Mouse (Mus musculus): ENCODE data around the gene Serpinb9c.
"Not testable (repeated sequence)": the region's sequence is repeated elsewhere in the genome, so short reads cannot be mapped to it uniquely, and the experiment has no call there.

The Serpinb9c gene

DNA sequence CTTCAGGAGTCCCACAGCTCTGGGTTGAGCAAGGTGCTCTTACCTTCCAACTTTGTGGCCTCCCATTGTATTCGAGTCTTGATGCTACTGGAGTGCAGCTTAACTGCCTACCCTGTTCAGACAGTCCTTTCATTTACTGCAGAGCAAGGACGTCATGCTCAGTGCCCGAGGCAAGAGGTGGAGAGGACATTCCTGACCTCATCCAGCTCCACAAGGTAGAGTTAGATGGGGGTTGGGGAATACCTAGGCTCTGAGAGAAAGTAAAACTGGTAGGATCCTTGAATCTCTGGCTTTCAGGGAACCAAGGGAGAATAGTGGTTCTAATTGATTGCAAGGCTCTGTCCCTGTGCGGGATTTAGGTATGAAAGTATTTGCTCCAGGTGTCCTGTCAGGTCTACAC, at the start of gene Serpinb9c:
TSS of gene Serpinb9c (minus strand) at position 101 of the 400 bp plus-strand sequence.
- no peak for DNase-seq (ENCODE audit: extremely low spot score)

DNA sequence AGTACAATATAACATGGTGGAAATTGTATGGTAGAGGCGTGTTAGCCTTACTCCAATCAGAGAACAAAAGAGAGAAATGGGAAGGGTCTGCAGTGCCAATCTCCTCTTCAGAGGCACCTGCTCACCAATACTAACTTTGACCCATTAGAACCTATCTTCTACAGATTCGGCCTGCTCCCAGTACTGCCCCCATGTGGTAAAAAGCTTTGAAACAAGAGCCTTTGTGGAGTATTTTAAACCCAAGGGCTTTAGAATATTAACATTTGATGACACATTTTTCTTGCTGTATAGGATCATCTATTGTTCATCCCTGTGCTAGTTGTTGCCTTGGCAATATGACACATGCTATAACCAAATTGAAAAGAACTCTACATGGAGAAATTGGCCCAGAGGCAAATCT, 40.2 kb upstream of the Serpinb9c start:
- DNase-seq (ENCODE audit: extremely low spot score) = no peak

DNA sequence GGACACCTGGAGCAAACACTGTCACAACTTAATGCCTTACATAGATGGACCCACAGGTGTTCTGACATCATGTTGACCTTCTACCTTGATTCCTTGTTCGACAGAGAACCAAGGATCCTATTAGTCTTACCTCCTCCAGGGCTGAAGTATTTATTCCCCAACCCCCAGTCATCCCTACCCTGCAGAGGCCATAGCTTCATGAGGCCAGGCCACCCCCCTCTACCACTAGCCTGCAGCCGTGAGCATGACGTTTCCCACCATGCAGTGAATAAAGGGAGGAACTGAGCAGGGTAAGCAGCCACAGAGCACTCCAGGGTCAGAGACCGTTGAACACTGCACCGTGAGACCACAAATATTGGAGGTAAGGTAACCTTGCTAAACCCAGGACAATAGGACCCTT, 33.1 kb upstream of the Serpinb9c start, which contains the start of gene Serpinb9d:
TSS of gene Serpinb9d (plus strand) at position 301 of the 400 bp plus-strand sequence.
- no peak for DNase-seq (ENCODE audit: extremely low spot score)

DNA sequence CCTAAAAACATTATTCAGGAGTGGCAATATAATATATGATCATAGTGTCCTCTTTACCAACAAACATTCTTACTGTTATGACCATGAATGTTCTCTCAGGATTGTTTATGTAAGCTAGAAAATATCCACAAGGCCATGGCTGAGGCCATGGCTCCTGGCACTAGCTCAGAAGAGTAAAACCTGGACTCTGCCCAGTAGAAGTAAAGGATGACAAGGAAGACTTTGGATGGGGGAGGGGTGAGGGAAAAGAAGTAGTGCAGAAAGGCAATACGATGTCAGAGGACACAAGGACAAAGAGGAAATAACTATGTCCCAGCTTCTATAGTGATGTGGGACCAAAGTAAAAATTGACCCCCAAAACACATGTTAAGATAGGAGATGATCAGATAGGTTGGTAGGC, 30.9 kb upstream of the Serpinb9c start:
- DNase-seq (ENCODE audit: extremely low spot score) = not testable (repeated sequence)

DNA sequence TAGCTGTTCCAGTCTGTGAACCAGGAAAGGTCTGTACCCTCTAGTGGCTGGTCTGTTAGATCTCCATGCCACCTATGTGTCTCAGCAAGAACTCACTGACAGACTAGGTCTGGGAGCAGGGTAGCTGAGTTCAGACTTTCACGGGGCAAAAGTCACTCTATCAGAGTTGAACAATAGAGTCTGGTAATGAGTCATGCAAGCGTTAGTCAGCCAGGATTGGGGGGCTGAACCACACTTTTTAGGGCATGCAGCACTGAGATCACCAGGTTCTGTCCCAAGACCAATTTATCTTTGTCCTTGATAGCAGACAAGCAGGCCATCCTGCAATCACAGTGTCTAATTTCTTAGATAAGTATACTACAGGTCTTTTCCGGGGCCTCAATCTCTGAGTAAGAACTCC, 18.1 kb downstream of the Serpinb9c start:
- DNase-seq (ENCODE audit: extremely low spot score) = no peak

DNA sequence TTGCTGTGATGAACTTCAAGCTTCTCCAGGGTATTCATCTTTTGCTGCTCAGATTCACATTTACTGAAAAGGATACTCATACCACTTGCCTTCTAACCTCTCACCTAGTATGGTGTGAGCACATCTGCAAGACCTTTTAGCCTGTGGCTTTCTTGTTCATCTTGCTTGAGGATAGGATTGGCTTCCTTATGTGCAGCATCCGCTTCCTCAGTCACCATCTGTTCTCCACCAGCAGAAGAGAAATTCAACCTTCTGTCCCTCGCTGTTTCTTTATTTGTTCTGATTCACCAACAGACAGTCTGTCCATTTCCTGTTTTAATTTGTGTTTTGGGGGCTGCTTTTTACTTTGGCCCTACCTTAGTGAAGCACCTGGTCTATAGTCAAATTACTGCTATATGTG, 21.8 kb downstream of the Serpinb9c start:
- no peak for DNase-seq (ENCODE audit: extremely low spot score)

DNA sequence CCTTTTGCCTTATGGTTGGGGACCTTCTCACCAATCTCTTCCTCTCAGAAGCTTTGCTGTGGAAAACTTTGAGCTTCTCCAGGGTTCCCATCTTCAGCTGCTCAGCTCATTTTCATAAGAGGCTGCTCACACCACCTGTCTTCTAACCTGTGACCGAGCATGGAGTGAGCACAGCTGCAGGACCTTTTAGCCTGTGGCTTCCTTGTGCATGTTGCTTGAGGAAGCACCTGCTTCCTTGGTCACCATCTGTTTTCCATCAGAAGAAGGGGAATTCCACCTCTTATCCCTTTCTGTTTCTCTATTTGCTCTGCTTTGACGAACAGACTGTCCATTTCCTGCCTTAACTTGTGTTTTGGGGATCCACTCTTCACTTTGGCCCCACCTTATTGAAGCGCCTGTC, 46.5 kb downstream of the Serpinb9c start:
- DNase-seq (ENCODE audit: extremely low spot score) = no peak

DNA sequence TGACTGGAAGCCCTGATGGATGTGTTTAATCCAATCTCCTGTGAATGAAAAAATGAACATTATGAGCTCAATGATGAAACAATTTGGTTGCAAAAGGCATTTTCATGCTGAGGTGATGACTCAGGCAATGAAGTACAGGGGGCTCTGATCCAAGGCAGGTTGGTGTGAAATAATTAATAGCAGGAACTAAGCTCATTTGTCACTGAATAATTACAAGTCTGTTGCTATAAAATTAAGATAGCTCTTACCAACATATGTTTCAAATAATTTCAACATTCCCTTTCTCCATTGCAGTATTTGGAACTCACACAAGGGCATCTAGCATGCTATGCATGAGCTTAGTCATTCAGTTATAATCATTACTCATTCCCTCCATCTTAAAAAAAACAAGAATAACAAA, 53.9 kb downstream of the Serpinb9c start:
- DNase-seq (ENCODE audit: extremely low spot score) = no peak

All from embryo, embryonic 9.5 days (tissue).